13 mouse cellular contexts compared by ENCODE assay signal in the genomic region with DNA sequence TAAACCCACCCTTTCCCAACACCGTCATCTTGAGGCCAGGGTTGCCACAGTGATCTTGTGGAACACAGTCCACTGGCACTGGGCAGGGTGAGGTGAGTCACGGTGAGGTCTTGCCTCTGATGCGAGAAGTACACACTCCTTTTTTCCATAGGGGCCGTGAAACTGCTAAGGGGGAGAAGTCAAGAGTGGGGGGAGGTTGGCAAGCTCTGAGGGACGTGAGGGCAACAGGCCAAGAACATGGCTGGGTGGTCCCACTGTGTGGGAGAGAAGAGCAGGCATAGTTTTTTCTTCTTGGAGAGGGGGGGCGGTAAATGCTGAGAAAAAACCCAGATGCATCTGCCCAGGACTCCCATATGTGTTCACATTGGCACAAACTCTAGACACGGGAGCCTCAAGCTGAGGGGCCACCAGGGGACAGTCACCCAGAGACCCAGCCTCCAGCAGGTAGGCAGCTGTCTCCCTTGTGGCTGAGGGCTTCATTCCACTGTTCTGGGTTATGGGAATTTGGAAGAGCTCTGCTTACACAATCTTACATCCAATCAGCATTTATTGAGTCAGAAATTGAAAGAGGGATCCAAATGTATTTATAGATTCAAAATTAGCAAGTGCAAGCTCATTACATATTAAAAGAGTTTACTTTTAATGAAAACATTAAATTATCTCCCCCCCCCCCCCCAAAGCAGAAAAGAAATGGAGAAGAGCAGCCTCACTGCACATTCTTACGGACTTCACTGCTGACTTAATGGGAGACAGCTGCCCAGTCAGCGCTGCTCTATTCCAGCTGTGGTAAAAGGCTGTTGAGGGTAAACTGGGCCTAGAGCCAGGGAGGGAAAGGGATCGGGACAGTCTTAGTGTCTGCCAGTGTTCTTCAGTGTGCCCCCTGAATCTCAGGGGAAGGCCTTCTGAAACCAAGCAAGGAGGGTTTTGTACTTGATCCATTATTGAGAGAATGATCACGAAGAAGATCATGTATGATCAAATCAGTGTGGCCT. TPM values are rescaled to one million over a fixed set of nuclear protein-coding genes. Genes with fewer than 3 reads are reported as not detected.
DNase-seq lines count a peak whose midpoint lies in the region; ATAC-seq and TF ChIP-seq lines count a peak whose summit lies in the region.
"Had no signal": no experiment of that assay in that cellular context is flagged by ENCODE, and none has a peak within 500 bp of the region (broad histone marks: within the 10 kb centered on the region; RNA-seq: fewer than 3 reads in every experiment).

No protein-coding gene starts in this region.

- TF ChIP-seq EP300 in stomach, postnatal 0 days (optimal IDR thresholded peaks at IDR 0.05) = no peak

- H3K27ac ChIP-seq in kidney, embryonic 14.5 days (ENCODE audit: low read depth, low read length) = no peak overlapping the region
- peak overlapping the region; percentile 89 for H3K27ac ChIP-seq in intestine, embryonic 14.5 days (ENCODE audit: low read depth)
- peak overlapping the region; percentile 65 for H3K27ac ChIP-seq in stomach, postnatal 0 days (replicated peaks)
- H3K27ac ChIP-seq in liver, embryonic 12.5 days = no peak overlapping the region
- H3K27ac ChIP-seq in hindbrain, embryonic 13.5 days = no peak overlapping the region

- H3K4me1 ChIP-seq in kidney, embryonic 14.5 days (ENCODE audit: control insufficient read depth, insufficient read depth, low read length) = no peaks in the 10 kb centered on the region
- H3K4me1 ChIP-seq in intestine, embryonic 14.5 days (replicated peaks; ENCODE audit: control insufficient read depth, insufficient read depth, low read length) = peaks cover 30% of the 10 kb centered on the region
- H3K4me1 ChIP-seq in stomach, postnatal 0 days (replicated peaks; ENCODE audit: control insufficient read depth, insufficient read depth) = no peaks in the 10 kb centered on the region
- no peaks in the 10 kb centered on the region for H3K4me1 ChIP-seq in liver, embryonic 12.5 days
- no peaks in the 10 kb centered on the region for H3K4me1 ChIP-seq in hindbrain, embryonic 13.5 days (replicated peaks)

- no peaks in the 10 kb centered on the region for H3K9me3 ChIP-seq in kidney, embryonic 14.5 days (ENCODE audit: control insufficient read depth, low read length)
- no peaks in the 10 kb centered on the region for H3K9me3 ChIP-seq in intestine, embryonic 14.5 days (ENCODE audit: control insufficient read depth, low read length)
- H3K9me3 ChIP-seq in stomach, postnatal 0 days (ENCODE audit: control insufficient read depth, low read length) = no peaks in the 10 kb centered on the region
- no peaks in the 10 kb centered on the region for H3K9me3 ChIP-seq in liver, embryonic 12.5 days (replicated peaks)
- no peaks in the 10 kb centered on the region for H3K9me3 ChIP-seq in hindbrain, embryonic 13.5 days

- no peaks in the 10 kb centered on the region for H3K36me3 ChIP-seq in kidney, embryonic 14.5 days (ENCODE audit: control insufficient read depth, insufficient read depth, low read length)
- H3K36me3 ChIP-seq in intestine, embryonic 14.5 days (ENCODE audit: control insufficient read depth, insufficient read depth, low read length) = no peaks in the 10 kb centered on the region
- H3K36me3 ChIP-seq in stomach, postnatal 0 days (ENCODE audit: control insufficient read depth, insufficient read depth, low read length) = no peaks in the 10 kb centered on the region
- no peaks in the 10 kb centered on the region for H3K36me3 ChIP-seq in liver, embryonic 12.5 days
- H3K36me3 ChIP-seq in hindbrain, embryonic 13.5 days = no peaks in the 10 kb centered on the region

- WGBS in kidney, embryonic 14.5 days = 75% methylated on average over 11 of the region's 11 CpGs
- WGBS in intestine, embryonic 14.5 days = 51% methylated on average over 11 of the region's 11 CpGs
- WGBS in stomach, postnatal 0 days = 34% methylated on average over 11 of the region's 11 CpGs
- 61% methylated on average over 11 of the region's 11 CpGs for WGBS in liver, embryonic 12.5 days (ENCODE audit: insufficient replicate concordance)
- 83% methylated on average over 11 of the region's 11 CpGs for WGBS in hindbrain, embryonic 13.5 days

- ATAC-seq in kidney, embryonic 14.5 days (ENCODE audit: low FRiP score, low TSS enrichment) = no peak
- ATAC-seq in intestine, embryonic 14.5 days (replicated peaks; ENCODE audit: low FRiP score, low TSS enrichment, low read depth) = 0 out of 2 replicates have a peak, but pooled peaks have one; percentile 47
- peak; percentile 51 for ATAC-seq in stomach, postnatal 0 days (ENCODE audit: low FRiP score, low TSS enrichment)
- no peak for ATAC-seq in liver, embryonic 12.5 days
- no peak for ATAC-seq in hindbrain, embryonic 13.5 days (ENCODE audit: low FRiP score)
- ATAC-seq: CD4-positive, CD25-positive, alpha-beta regulatory T cell, adult 4 months; midbrain, embryonic 16.5 days had no signal

- peak; percentile 55 for DNase-seq in kidney, postnatal 10 days
- peak; percentile 56 for DNase-seq in testis, postnatal 10 days (ENCODE audit: low spot score)
- DNase-seq in testis, postnatal 14 days (ENCODE audit: low spot score) = no peak
- DNase-seq in intestine, embryonic 14.5 days (ENCODE audit: low spot score) = peak; percentile 56
- DNase-seq in stomach, postnatal 0 days (ENCODE audit: low spot score) = peak; percentile 30
- DNase-seq: heart, adult 18-20 months; heart, postnatal 14 days; thymus, postnatal 4 days had no signal

- no peak overlapping the region for H3K4me2 ChIP-seq in kidney, embryonic 14.5 days (replicated peaks; ENCODE audit: low read depth, low read length)
- no peak overlapping the region for H3K4me2 ChIP-seq in intestine, embryonic 14.5 days (ENCODE audit: low read length)
- no peak overlapping the region for H3K4me2 ChIP-seq in stomach, postnatal 0 days (replicated peaks; ENCODE audit: low read depth)
- H3K4me2 ChIP-seq in liver, embryonic 12.5 days = no peak overlapping the region
- H3K4me2 ChIP-seq in hindbrain, embryonic 13.5 days = no peak overlapping the region

- no peak overlapping the region for H3K9ac ChIP-seq in kidney, embryonic 14.5 days (ENCODE audit: low read depth, low read length)
- H3K9ac ChIP-seq in intestine, embryonic 14.5 days (ENCODE audit: low read length) = no peak overlapping the region
- H3K9ac ChIP-seq in stomach, postnatal 0 days (ENCODE audit: low read length) = no peak overlapping the region
- H3K9ac ChIP-seq in liver, embryonic 12.5 days = no peak overlapping the region
- no peak overlapping the region for H3K9ac ChIP-seq in hindbrain, embryonic 13.5 days

- no peaks in the 10 kb centered on the region for H3K27me3 ChIP-seq in kidney, embryonic 14.5 days (ENCODE audit: control insufficient read depth, insufficient read depth, low read length)
- no peaks in the 10 kb centered on the region for H3K27me3 ChIP-seq in intestine, embryonic 14.5 days (replicated peaks; ENCODE audit: control insufficient read depth, insufficient read depth, low read length)
- H3K27me3 ChIP-seq in stomach, postnatal 0 days (ENCODE audit: control insufficient read depth, insufficient read depth, low read length) = no peaks in the 10 kb centered on the region
- H3K27me3 ChIP-seq in liver, embryonic 12.5 days (replicated peaks) = no peaks in the 10 kb centered on the region
- no peaks in the 10 kb centered on the region for H3K27me3 ChIP-seq in hindbrain, embryonic 13.5 days

- H3K4me3 ChIP-seq in kidney, embryonic 14.5 days (ENCODE audit: low read length) = no peak overlapping the region
- H3K4me3 ChIP-seq in intestine, embryonic 14.5 days (ENCODE audit: low read depth, low read length) = no peak overlapping the region
- no peak overlapping the region for H3K4me3 ChIP-seq in stomach, postnatal 0 days (ENCODE audit: low read depth, low read length)
- H3K4me3 ChIP-seq in liver, embryonic 12.5 days = no peak overlapping the region
- H3K4me3 ChIP-seq in hindbrain, embryonic 13.5 days = no peak overlapping the region

- TF ChIP-seq CTCF in stomach, postnatal 0 days (IDR thresholded peaks at IDR 0.05; ENCODE audit: low read depth) = no peak

RNA-seq across cellular contexts. Expression of a gene that starts 30.2 kb away (rescaled TPM):
- 19.8 and 22.0 TPM in 2 replicates for polyA plus RNA-seq in kidney, embryonic 14.5 days (2014; fragmentation: Nextera tagmentation; extraction: Ambion mirVana)
- polyA plus RNA-seq in intestine, embryonic 14.5 days (2014; fragmentation: Nextera tagmentation; extraction: Ambion mirVana) = 164 and 184 TPM in 2 replicates
- 145 TPM in 2 replicates for polyA plus RNA-seq in stomach, postnatal 0 days (2015; fragmentation: Nextera tagmentation; extraction: Ambion mirVana)
- 14.4 and 16.6 TPM in 2 replicates for polyA plus RNA-seq in liver, embryonic 12.5 days (2016; fragmentation: Nextera tagmentation; extraction: Ambion mirVana)
- polyA plus RNA-seq in hindbrain, embryonic 13.5 days (2015; fragmentation: Nextera tagmentation; extraction: Ambion mirVana) = 23.5 and 27.6 TPM in 2 replicates
- polyA plus RNA-seq: CD4-positive, CD25-positive, alpha-beta regulatory T cell, adult 4 months had no signal

Comparison
In these comparisons a context has a peak if more than half of its experiments do, and no peak if none do; other contexts are left out.
1. ATAC-seq: peak in intestine, embryonic 14.5 days (single experiment) and stomach, postnatal 0 days (single experiment); none in kidney, embryonic 14.5 days (single experiment), liver, embryonic 12.5 days (single experiment) and hindbrain, embryonic 13.5 days (single experiment).
2. H3K27ac ChIP-seq: peak in intestine, embryonic 14.5 days (single experiment) and stomach, postnatal 0 days (single experiment); none in kidney, embryonic 14.5 days (single experiment), liver, embryonic 12.5 days (single experiment) and hindbrain, embryonic 13.5 days (single experiment).